Mouse (Mus musculus) liver, embryonic 14.5 days (tissue): ENCODE results near the gene Naglu.

Experiments
- CTCF ChIP-seq: IDR thresholded peaks from 2 replicates; pipeline ENCODE4 v1.5.1; 2016; ENCODE audit warnings: antibody characterized with exemption, low read depth, control low read depth
- EP300 ChIP-seq: IDR thresholded peaks from 2 replicates; pipeline ENCODE4 v1.6.1; 2016; ENCODE audit warnings: antibody characterized with exemption, low read depth

- TF ChIP-seq EP300: no peak
- TF ChIP-seq CTCF: no peak
Measured at GRCm38 (mm10) chr11:101061049-101061448, 8.8 kb upstream of the Naglu start.
